Mouse (Mus musculus): ENCODE measurements around the gene Rtn1.
"Not testable (repeated sequence)": the region's sequence is repeated elsewhere in the genome, so short reads cannot be mapped to it uniquely, and the experiment has no call there.

Gene Rtn1

GRCm38 (mm10) chr12:72323778-72324177 lies 85.1 kb downstream of the Rtn1 start:
- no peak for DNase-seq (ENCODE audit: low read depth)

- no peak for DNase-seq (ENCODE audit: low read depth)
Observed at GRCm38 (mm10) chr12:72315732-72316465, 93.0 kb downstream of the Rtn1 start.

GRCm38 (mm10) chr12:72310818-72311217 lies 98.0 kb downstream of the Rtn1 start:
- no peak for DNase-seq (ENCODE audit: low read depth)

GRCm38 (mm10) chr12:72308506-72308905 lies 100.3 kb downstream of the Rtn1 start:
- DNase-seq (ENCODE audit: low read depth), result no peak

- DNase-seq (ENCODE audit: low read depth), result no peak
Observed at GRCm38 (mm10) chr12:72306281-72306680, 102.6 kb downstream of the Rtn1 start.

GRCm38 (mm10) chr12:72305421-72305820 lies 103.4 kb downstream of the Rtn1 start:
- no peak for DNase-seq (ENCODE audit: low read depth)

GRCm38 (mm10) chr12:72304985-72305384 lies 103.9 kb downstream of the Rtn1 start:
- no peak for DNase-seq (ENCODE audit: low read depth)

- no peak for DNase-seq (ENCODE audit: low read depth)
Observed at GRCm38 (mm10) chr12:72304347-72304688, 104.5 kb downstream of the Rtn1 start.

- no peak for DNase-seq (ENCODE audit: low read depth)
Observed at GRCm38 (mm10) chr12:72303624-72304346, 105.1 kb downstream of the Rtn1 start.

- DNase-seq (ENCODE audit: low read depth), result no peak
Observed at GRCm38 (mm10) chr12:72301431-72301830, 107.4 kb downstream of the Rtn1 start.

- no peak for DNase-seq (ENCODE audit: low read depth)
Observed at GRCm38 (mm10) chr12:72300971-72301370, 107.9 kb downstream of the Rtn1 start.

- no peak for DNase-seq (ENCODE audit: low read depth)
Observed at GRCm38 (mm10) chr12:72298222-72298621, 110.6 kb downstream of the Rtn1 start.

- DNase-seq (ENCODE audit: low read depth), result no peak
Observed at GRCm38 (mm10) chr12:72296552-72296951, 112.3 kb downstream of the Rtn1 start.

GRCm38 (mm10) chr12:72293185-72293584 lies 115.7 kb downstream of the Rtn1 start:
- DNase-seq (ENCODE audit: low read depth), result not testable (repeated sequence)

GRCm38 (mm10) chr12:72292566-72292965 lies 116.3 kb downstream of the Rtn1 start:
- no peak for DNase-seq (ENCODE audit: low read depth)

- DNase-seq (ENCODE audit: low read depth), result no peak
Observed at GRCm38 (mm10) chr12:72291266-72291665, 117.6 kb downstream of the Rtn1 start.

GRCm38 (mm10) chr12:72288215-72288614 lies 120.6 kb downstream of the Rtn1 start:
- DNase-seq (ENCODE audit: low read depth), result no peak

GRCm38 (mm10) chr12:72287332-72288004 lies 121.4 kb downstream of the Rtn1 start:
- DNase-seq (ENCODE audit: low read depth), result no peak

- DNase-seq (ENCODE audit: low read depth), result no peak
Observed at GRCm38 (mm10) chr12:72285366-72286345, 123.2 kb downstream of the Rtn1 start.

GRCm38 (mm10) chr12:72284576-72284975 lies 124.3 kb downstream of the Rtn1 start:
- no peak for DNase-seq (ENCODE audit: low read depth)

GRCm38 (mm10) chr12:72279129-72279875 lies 129.6 kb downstream of the Rtn1 start:
- no peak for DNase-seq (ENCODE audit: low read depth)

Data from fibroblast of lung, adult 2 months (primary cell).